Mouse (Mus musculus) embryo, embryonic 11.5 days (tissue): ENCODE results near the gene Lmo2.
A peak's percentile ranks its signal among the peaks of the same experiment; 100 is the strongest.

Experiments used
- DNase-seq: peaks from one replicate; pipeline ENCODE4 v3.0.0-alpha.2; 2012; ENCODE audit warnings: low read depth, low spot score

Lmo2 gene

GRCm38 (mm10) chr2:103941085-103941484 lies 16.7 kb upstream of the Lmo2 start:
- DNase-seq = no peak

- no peak for DNase-seq
These were observed 12.9 kb upstream of the Lmo2 start for GRCm38 (mm10) chr2:103944859-103945258.

- no peak for DNase-seq
These were observed 12.2 kb upstream of the Lmo2 start for GRCm38 (mm10) chr2:103945571-103946092.

GRCm38 (mm10) chr2:103946892-103947291 lies 10.9 kb upstream of the Lmo2 start:
- no peak for DNase-seq

- DNase-seq = no peak
These were observed 9.7 kb upstream of the Lmo2 start for GRCm38 (mm10) chr2:103947982-103948655.

GRCm38 (mm10) chr2:103953050-103953835 lies 4.5 kb upstream of the Lmo2 start:
- no peak for DNase-seq

GRCm38 (mm10) chr2:103955714-103956113 lies 2.1 kb upstream of the Lmo2 start:
- no peak for DNase-seq

- no peak for DNase-seq
These were observed 919 bp upstream of the Lmo2 start for GRCm38 (mm10) chr2:103956867-103957266.

GRCm38 (mm10) chr2:103958634-103959033 lies 848 bp downstream of the Lmo2 start:
- DNase-seq = no peak

DNA sequence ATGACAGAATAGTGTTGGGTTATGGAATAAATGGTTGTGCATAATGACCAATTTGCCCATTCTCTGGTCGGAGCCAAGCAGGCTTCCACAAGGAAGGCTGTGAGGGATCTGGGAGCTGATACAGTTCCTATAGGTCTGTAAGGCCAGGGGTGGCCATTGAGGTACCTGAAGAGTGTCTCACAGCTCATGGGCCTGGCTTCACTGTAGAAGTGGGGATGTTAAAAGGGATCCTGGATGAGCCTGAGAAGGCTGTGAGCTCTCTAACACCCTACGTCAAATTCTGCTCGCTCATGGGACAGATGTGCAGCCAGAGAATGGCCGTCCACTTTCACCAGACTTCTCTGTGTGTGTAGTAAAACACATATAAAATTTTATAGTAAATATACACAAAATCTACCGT lies 1.3 kb downstream of the Lmo2 start:
- DNase-seq = no peak

DNA sequence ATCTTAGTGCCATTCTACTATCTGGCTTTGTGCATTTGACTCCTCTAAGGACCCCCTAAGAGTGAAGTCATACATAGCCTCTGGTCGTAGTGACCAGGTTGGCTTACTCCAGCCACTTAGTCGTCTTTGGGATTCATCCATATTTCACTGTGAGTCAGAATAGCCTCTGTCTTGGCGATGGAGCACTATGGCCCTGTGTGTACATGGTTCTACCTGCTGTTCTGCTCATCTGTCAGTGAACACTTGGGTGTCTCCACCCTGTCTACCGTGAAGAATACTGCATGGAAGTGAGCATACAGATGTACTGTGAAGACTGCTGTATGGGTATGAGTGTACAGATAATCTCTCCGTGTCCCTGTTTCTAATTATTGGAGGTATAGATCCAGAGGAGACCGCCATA lies 1.8 kb downstream of the Lmo2 start:
- no peak for DNase-seq

DNA sequence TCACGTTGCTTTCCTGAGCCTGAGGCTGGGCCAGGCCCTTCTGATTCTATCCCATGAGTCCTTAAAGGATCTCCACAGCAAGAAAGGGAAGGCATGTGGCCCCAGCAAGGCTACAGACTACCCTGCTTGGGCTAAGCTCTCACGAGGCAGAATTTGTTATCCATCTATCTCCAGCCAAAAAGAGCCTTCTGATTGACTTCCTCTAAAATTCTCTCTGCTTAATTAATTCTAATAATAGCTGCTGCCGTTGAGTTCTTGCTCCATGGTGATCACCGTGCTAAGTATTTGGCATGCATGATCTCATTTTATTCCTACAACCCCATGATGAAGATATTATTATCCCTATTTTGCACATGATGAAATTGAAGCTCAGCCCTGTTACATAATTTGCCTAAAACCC lies 4.6 kb downstream of the Lmo2 start:
- no peak for DNase-seq

DNA sequence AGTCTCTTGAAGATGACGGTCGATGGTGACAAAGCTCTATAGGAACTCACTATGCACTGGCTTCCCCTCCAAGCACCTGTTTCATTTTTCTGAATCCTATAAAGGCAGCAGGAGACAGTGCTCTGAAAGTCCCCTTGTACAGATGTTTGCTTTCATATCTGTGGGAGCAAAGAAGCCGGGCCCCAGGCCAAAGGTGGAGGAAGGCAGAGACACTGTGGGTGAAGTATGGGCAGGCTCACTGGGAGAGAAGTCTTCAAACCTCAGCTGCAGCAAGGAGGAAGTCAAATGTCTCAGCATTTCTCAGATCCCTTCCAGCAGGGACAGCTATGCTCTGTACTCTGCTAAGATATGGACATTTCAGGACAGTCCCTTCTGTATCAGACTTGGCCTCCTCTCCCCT lies 7.6 kb downstream of the Lmo2 start:
- DNase-seq = no peak

GRCm38 (mm10) chr2:103968186-103968585 lies 10.4 kb downstream of the Lmo2 start:
- DNase-seq = no peak

DNA sequence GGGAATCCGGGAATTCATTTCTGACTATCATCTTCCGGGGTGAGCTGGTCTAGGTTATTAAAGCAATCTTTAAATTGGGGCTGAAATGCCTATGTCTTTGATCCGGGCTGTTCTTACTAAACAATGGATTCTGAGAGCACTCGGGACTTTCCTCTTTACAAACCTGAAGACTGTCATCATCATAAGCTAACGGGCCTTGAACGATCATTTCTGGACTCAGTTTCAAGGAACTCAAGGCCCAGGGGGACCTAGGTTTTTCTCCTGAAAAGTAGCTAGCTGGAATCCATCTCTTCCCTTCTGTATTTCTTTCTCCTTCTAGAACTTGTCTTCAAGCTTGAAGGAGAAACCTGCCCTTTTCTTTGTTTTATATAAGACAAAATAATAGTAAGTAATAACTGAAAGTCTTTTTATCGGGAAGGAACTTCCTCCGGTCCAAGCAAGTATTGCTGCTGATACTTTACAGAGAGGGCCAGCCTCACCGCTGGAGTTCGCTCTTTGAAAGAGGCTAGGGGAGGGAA lies 11.2 kb downstream of the Lmo2 start:
- no peak for DNase-seq

- peak; percentile 35 for DNase-seq
These were observed 11.8 kb downstream of the Lmo2 start for GRCm38 (mm10) chr2:103969437-103970040.

DNA sequence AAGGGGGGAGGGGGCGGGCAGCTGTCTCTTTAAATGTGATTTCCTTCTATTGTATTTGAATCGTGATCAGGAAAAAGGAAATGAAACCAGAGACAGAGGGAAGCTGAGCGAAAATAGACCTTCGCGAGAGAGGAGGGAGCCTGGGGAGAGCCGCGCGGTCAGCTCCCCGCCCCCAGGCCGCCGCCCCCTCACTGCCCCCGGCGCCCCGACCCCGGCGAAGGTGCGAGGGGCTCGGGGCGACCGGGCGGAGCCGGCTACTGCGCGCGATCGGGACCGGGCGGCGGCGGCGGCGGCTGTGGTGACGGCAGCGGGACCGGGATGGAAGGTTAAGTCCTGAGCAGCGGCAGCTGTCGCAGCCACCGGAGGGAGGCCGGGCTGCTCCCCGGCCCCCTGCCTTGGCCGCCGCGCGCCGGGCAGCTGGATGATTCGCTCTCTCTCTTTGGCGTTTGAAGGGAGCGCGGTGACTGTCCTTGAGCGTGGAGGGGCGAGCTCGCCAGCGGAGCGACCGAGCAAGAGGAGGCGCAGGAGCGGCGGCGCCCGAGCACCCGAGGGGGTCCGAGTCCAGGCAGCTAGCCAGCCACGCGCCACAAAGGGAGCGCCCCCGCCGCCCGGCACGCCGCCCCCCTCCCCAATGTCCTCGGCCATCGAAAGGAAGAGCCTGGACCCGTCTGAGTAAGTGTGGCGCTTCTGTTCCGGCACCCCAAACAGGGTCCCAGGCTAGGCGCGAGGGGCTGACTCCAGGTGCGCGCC lies 12.4 kb downstream of the Lmo2 start:
- DNase-seq = peak; percentile 31

DNA sequence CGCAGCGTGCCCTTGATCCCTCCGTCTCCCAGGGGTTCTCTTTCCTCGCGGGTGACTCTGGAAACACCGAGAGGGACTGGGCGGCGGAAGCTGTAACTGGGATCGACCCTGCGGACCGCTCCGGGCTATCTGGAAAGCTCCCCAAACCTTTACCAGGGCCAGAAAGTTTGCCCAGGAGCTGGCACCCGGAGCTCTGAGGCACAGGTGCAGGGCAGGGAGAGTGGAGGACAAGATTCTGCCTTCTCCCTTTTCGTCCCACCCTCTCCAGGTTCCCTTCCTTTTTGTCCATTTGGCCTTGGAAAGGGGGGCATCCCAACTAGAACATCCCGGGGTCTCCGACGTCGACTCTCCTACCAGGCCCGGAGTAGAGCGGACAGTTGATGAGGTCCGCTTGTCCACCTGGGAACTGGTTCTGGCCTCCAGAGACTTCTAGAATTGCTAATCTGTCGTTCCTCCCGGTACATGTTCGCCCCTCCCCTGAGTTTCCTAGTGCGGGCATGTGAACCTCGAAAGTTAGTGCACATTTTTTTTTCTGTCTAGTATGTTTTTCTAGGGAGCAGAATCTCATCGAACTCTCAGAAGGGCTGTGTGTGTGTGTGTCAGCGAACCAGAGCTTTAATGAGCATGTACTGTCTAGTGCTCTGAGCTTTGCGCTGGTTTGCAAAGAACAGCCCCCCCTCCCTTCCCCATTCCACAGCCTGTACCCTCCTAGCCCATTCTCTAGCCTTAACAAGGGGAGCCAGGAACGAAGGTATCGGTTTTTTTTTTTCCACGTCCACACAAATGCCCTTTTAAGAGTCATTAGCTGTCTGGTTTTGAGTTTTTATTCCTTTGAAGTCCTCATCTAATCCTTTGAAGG lies 13.2 kb downstream of the Lmo2 start:
- DNase-seq = no peak

GRCm38 (mm10) chr2:103971838-103972237 lies 14.1 kb downstream of the Lmo2 start:
- DNase-seq = no peak

- DNase-seq = no peak
These were observed 18.1 kb downstream of the Lmo2 start for GRCm38 (mm10) chr2:103975904-103976303.

- DNase-seq = no peak
These were observed 19.4 kb downstream of the Lmo2 start for GRCm38 (mm10) chr2:103977216-103977615.
